8 mouse cellular contexts compared by ENCODE assay signal in the genomic region with DNA sequence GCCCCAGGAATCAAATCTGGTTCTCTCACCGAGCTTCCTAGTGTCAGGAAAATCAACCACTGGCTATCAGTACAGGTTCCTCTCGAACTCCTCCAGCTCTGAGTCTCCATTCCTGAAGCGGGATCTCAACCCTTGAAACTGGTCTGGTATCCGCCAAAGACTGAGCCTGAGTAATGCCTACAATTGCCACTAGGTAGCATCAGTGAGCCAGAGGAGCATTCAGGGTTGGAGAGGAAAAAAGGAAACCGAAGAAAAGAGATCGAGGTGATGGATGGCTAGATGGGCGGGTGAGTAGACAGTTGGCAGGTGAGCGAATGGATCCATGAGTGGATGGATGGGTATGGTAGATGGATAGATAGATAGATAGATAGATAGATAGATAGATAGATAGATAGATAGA. TPM values are rescaled to one million over a fixed set of nuclear protein-coding genes. Genes with fewer than 3 reads are reported as not detected.
DNase-seq lines count a peak whose midpoint lies in the region; ATAC-seq and TF ChIP-seq lines count a peak whose summit lies in the region.

No protein-coding gene starts in this region.

- TF ChIP-seq POLR2A in cerebellum, adult 2 months (IDR thresholded peaks at IDR 0.05; ENCODE audit: borderline replicate concordance, insufficient read depth, low read length), result no peak

- 54% methylated on average over 8 of the region's 8 CpGs for WGBS in cerebellum, adult 2 months
- 45% methylated on average over 8 of the region's 8 CpGs for WGBS in kidney, postnatal 0 days
- WGBS in liver, embryonic 16.5 days (ENCODE audit: insufficient replicate concordance), result 10% methylated on average over 8 of the region's 8 CpGs

- no peak for ATAC-seq in cerebellum, adult (ENCODE audit: insufficient number of reproducible peaks, low FRiP score, low TSS enrichment)
- no peak for ATAC-seq in kidney, postnatal 0 days (replicated peaks; ENCODE audit: low FRiP score, low read depth)
- no peak for ATAC-seq in liver, embryonic 16.5 days (ENCODE audit: low read depth)

- no peaks in the 10 kb centered on the region for H3K9me3 ChIP-seq in kidney, postnatal 0 days (replicated peaks; ENCODE audit: low read length)
- no peaks in the 10 kb centered on the region for H3K9me3 ChIP-seq in liver, embryonic 16.5 days (replicated peaks; ENCODE audit: control insufficient read depth, low read length)

- H3K9ac ChIP-seq in kidney, postnatal 0 days (ENCODE audit: low read depth, low read length), result no peak overlapping the region
- H3K9ac ChIP-seq in liver, embryonic 16.5 days (ENCODE audit: low read depth, low read length), result no peak overlapping the region

- H3K27me3 ChIP-seq in cerebellum, adult 2 months (ENCODE audit: control insufficient read depth, insufficient read depth, low read length), result no peaks in the 10 kb centered on the region
- no peaks in the 10 kb centered on the region for H3K27me3 ChIP-seq in kidney, postnatal 0 days (ENCODE audit: insufficient read depth, low read length)
- no peaks in the 10 kb centered on the region for H3K27me3 ChIP-seq in liver, embryonic 16.5 days (ENCODE audit: control insufficient read depth, insufficient read depth, low read depth, low read length)

- no peak overlapping the region for H3K27ac ChIP-seq in cerebellum, adult 2 months (ENCODE audit: insufficient read depth, low read length)
- no peak overlapping the region for H3K27ac ChIP-seq in kidney, postnatal 0 days
- no peak overlapping the region for H3K27ac ChIP-seq in liver, embryonic 16.5 days (ENCODE audit: low read length)

- H3K4me2 ChIP-seq in kidney, postnatal 0 days (ENCODE audit: low read length), result no peak overlapping the region
- peak overlapping the region; percentile 36 for H3K4me2 ChIP-seq in liver, embryonic 16.5 days (ENCODE audit: low read depth, low read length)

- H3K36me3 ChIP-seq in kidney, postnatal 0 days (ENCODE audit: insufficient read depth, low read length), result no peaks in the 10 kb centered on the region
- H3K36me3 ChIP-seq in liver, embryonic 16.5 days (ENCODE audit: control insufficient read depth, insufficient read depth), result no peaks in the 10 kb centered on the region

- peak; percentile 31; the same call in 1 of the 2 replicates for TF ChIP-seq CTCF in cerebellum, adult 2 months (IDR thresholded peaks at IDR 0.05; ENCODE audit: borderline replicate concordance, insufficient read depth, low read depth, low read length)
- peak; percentile 88 for TF ChIP-seq CTCF in kidney, postnatal 0 days (IDR thresholded peaks at IDR 0.05; ENCODE audit: low read depth)

- H3K4me3 ChIP-seq in cerebellum, adult 2 months (replicated peaks; ENCODE audit: insufficient read depth, low read depth, low read length), result no peak overlapping the region
- H3K4me3 ChIP-seq in kidney, postnatal 0 days (replicated peaks; ENCODE audit: low read depth, low read length), result no peak overlapping the region
- no peak overlapping the region for H3K4me3 ChIP-seq in liver, embryonic 16.5 days (ENCODE audit: low read depth, low read length)

- DNase-seq in cerebellum, adult 2 months, result peak; percentile 7 to 18
- peak; percentile 51 for DNase-seq in urinary bladder, postnatal 25 days (ENCODE audit: low spot score)
- DNase-seq in urinary bladder, postnatal 4 days (ENCODE audit: low spot score in 2 of 2), result no peak
- DNase-seq in embryo, embryonic 9.5 days (ENCODE audit: extremely low spot score), result peak; percentile 45
- DNase-seq in kidney, postnatal 0 days (ENCODE audit: low spot score), result peak; percentile 65
- peak; percentile 51 to 79 for DNase-seq in right cerebral cortex, adult 2 months (ENCODE audit: low spot score in 2 of 2)

- no peaks in the 10 kb centered on the region for H3K4me1 ChIP-seq in cerebellum, adult 2 months (ENCODE audit: control insufficient read depth, insufficient read depth, low read length)
- no peaks in the 10 kb centered on the region for H3K4me1 ChIP-seq in kidney, postnatal 0 days (replicated peaks; ENCODE audit: insufficient read depth, low read length)
- H3K4me1 ChIP-seq in liver, embryonic 16.5 days (ENCODE audit: control insufficient read depth, low read depth, low read length), result peaks cover 23% of the 10 kb centered on the region

RNA-seq across cellular contexts. Expression of a gene that starts 40.2 kb away (rescaled TPM):
- 0.36 and 0.47 TPM in 2 replicates for polyA plus RNA-seq in cerebellum, adult 2 months (2012; rRNA removed)
- not detected in 2 replicates for polyA plus RNA-seq in kidney, postnatal 0 days (2015; fragmentation: Nextera tagmentation; extraction: Ambion mirVana)
- 0.08 and 0.09 TPM in 2 replicates for polyA plus RNA-seq in liver, embryonic 16.5 days (2015; fragmentation: Nextera tagmentation; extraction: Ambion mirVana)

Comparison
In these comparisons a context has a peak if more than half of its experiments do, and no peak if none do; other contexts are left out.
1. DNase-seq: peak in cerebellum, adult 2 months (2 of 2), urinary bladder, postnatal 25 days (single experiment), embryo, embryonic 9.5 days (single experiment), kidney, postnatal 0 days (single experiment) and right cerebral cortex, adult 2 months (2 of 2); none in urinary bladder, postnatal 4 days (0 of 2).